Mouse (Mus musculus): ENCODE measurements around the gene Clec16a.

Clec16a gene

DNA sequence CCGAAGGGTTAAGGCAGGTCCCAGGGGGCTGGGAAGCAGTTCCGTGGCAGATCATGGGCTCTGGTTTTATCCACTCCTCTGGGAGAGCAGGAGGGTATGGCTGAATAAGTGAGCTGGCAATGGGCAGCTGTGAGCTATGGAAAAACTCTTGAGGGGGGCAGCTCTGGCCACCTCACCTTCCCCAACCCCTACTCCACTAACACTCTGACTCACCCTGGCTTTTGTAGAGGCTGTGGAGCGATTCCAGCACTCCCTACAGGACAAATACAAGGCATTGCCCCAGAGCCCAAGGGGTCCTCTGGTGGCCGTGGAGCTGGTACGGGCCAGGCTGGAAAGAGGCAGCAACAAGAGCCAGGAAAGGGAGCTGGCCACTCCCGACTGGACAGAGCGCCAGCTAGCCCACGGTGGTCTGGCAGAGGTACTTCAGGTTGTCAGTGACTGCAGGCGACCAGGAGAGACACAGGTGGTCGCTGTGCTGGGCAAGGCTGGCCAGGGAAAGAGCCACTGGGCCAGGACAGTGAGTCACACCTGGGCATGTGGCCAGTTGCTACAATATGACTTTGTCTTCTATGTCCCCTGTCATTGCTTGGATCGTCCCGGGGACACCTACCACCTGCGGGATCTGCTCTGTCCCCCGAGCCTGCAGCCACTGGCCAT is 34.5 kb upstream of the Clec16a start:
- Histone ChIP-seq H3K27me3 (ENCODE audit: insufficient read depth, low read length) (peaks cover 38% of the 10 kb centered on the region), H3K4me3 (replicated peaks; ENCODE audit: low read length) (no peak overlapping the region), H3K9me3 (ENCODE audit: low read length) (peaks cover 19% of the 10 kb centered on the region), H3K36me3 (ENCODE audit: insufficient read depth, low read length) (no peaks in the 10 kb centered on the region), H3K4me1 (replicated peaks; ENCODE audit: low read depth, low read length) (no peaks in the 10 kb centered on the region)
- TF ChIP-seq CTCF (conservative IDR thresholded peaks at IDR 0.05; ENCODE audit: low read length) (no peak), NANOG (IDR thresholded peaks at IDR 0.05; ENCODE audit: borderline replicate concordance, low read length) (no peak), POU5F1 (IDR thresholded peaks at IDR 0.05; ENCODE audit: borderline replicate concordance, low read length) (no peak)

DNA sequence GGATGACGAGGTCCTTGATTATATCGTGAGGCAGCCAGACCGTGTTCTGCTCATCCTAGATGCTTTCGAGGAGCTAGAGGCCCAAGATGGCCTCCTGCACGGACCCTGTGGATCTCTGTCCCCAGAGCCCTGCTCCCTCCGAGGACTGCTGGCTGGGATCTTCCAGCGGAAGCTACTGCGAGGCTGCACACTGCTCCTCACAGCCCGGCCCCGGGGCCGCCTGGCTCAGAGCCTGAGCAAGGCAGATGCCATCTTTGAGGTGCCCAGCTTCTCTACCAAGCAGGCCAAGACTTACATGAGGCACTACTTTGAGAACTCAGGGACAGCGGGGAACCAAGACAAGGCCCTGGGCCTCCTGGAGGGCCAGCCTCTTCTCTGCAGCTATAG is 34.0 kb upstream of the Clec16a start:
- H3K9me3 ChIP-seq (ENCODE audit: low read length) = peaks cover 19% of the 10 kb centered on the region

DNA sequence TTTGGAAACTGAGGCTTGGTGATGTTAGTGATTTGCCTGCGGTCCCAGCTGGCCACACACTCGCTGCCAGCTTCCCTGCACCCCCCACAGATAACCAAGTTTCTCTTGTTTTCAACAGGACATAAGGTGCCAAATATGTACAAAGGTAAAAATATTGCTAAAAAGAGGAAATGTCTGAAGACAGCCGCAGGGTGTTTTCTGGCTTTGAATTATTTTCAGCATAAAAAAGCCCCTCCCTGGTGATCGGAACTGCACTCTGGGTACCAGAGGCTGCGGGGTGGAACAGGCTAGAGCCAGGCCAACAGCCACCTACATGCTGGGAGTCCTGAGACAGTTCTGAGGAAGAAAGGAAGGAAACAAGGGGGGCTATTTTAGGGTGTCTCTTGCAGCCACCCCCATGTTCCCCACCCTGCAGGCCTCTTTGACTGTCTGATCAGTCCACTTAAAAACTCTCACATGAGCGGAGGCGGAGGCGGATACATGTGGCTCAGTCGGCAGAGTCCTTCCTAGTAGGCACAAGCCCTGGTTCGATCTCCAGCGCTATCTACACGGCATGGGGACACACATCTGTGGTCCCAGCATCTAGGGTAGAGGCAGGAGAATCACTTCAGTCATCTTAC is 29.1 kb upstream of the Clec16a start:
- H3K4me1 ChIP-seq (replicated peaks; ENCODE audit: low read depth, low read length) = peaks cover 13% of the 10 kb centered on the region
- TF ChIP-seq POU5F1 (IDR thresholded peaks at IDR 0.05; ENCODE audit: borderline replicate concordance, low read length) (no peak), CTCF (conservative IDR thresholded peaks at IDR 0.05; ENCODE audit: low read length) (no peak), NANOG (IDR thresholded peaks at IDR 0.05; ENCODE audit: borderline replicate concordance, low read length) (no peak)
- peaks cover 5% of the 10 kb centered on the region for H3K9me3 ChIP-seq (ENCODE audit: low read length)
- H3K4me3 ChIP-seq (replicated peaks; ENCODE audit: low read length) = no peak overlapping the region
- peaks cover 13% of the 10 kb centered on the region for H3K27me3 ChIP-seq (ENCODE audit: insufficient read depth, low read length)
- H3K36me3 ChIP-seq (ENCODE audit: insufficient read depth, low read length) = no peaks in the 10 kb centered on the region

More for the DNA sequence above, 34.0 kb upstream of the Clec16a start:
- no peak overlapping the region for H3K4me3 ChIP-seq (replicated peaks; ENCODE audit: low read length)
- H3K27me3 ChIP-seq (ENCODE audit: insufficient read depth, low read length) = peaks cover 33% of the 10 kb centered on the region
- H3K4me1 ChIP-seq (replicated peaks; ENCODE audit: low read depth, low read length) = peaks cover 3% of the 10 kb centered on the region; the same call in 1 of the 2 replicates
- no peak for TF ChIP-seq CTCF (conservative IDR thresholded peaks at IDR 0.05; ENCODE audit: low read length)
- no peak for TF ChIP-seq NANOG (IDR thresholded peaks at IDR 0.05; ENCODE audit: borderline replicate concordance, low read length)
- TF ChIP-seq POU5F1 (IDR thresholded peaks at IDR 0.05; ENCODE audit: borderline replicate concordance, low read length) = no peak
- H3K36me3 ChIP-seq (ENCODE audit: insufficient read depth, low read length) = no peaks in the 10 kb centered on the region

DNA sequence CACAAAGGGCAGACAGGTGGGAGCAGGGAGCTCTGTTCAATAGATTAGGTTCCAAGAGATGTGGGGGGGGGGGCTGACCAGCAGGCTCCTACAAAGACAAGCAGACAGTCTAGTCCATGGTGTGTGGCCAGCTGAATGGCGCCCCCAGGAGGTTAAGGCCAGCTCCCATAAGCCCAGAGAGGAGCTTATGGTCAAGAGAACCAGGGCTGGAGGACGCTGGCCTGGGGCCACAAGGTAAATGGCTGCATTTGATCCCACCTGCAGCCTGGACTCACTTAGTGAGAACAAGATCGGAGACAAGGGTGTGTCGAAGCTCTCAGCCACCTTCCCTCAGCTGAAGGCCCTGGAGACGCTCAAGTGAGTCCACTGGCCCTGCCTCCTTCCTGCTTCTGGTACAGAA is 27.1 kb upstream of the Clec16a start:
- Histone ChIP-seq H3K9me3 (ENCODE audit: low read length) (peaks cover 5% of the 10 kb centered on the region), H3K4me3 (replicated peaks; ENCODE audit: low read length) (no peak overlapping the region), H3K36me3 (ENCODE audit: insufficient read depth, low read length) (no peaks in the 10 kb centered on the region), H3K27me3 (ENCODE audit: insufficient read depth, low read length) (0 out of 2 replicates have a peak, but pooled peaks cover under 1% of the 10 kb centered on the region), H3K4me1 (replicated peaks; ENCODE audit: low read depth, low read length) (peaks cover 13% of the 10 kb centered on the region)
- TF ChIP-seq CTCF (conservative IDR thresholded peaks at IDR 0.05; ENCODE audit: low read length) (no peak), POU5F1 (IDR thresholded peaks at IDR 0.05; ENCODE audit: borderline replicate concordance, low read length) (no peak), NANOG (IDR thresholded peaks at IDR 0.05; ENCODE audit: borderline replicate concordance, low read length) (no peak)

DNA sequence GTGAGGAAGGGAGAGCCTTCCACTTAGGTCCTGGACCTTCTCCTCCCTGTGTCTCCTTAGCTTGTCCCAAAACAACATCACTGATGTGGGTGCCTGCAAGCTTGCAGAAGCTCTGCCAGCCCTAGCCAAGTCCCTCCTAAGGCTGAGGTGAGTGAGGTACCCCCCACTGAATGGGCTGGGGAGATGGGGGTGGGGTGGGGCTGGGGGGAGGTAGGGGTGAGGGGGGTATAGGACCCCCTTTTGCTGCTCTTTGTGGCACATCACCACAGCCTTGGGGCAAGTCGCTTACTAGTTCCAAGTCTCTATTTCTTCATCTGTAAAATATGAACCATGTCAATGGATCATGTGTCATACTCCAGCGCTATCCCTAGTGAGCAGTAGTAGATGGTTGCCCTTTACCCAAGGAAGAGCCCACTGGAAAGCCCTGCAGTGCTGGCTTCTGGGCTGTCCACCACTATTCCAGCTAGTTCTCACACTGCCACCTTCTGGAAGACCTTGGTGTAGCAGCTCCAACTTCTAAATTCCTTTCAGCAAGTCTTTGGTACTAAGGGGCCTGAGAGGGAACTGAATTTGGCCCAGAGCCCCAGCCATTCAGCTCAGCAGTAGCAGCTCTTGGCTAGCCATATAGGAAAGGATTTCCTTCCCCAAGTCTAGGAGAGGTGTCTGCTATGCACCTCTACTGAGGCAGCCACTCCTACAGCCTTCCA is 24.1 kb upstream of the Clec16a start:
- Histone ChIP-seq H3K9me3 (ENCODE audit: low read length) (peaks cover 5% of the 10 kb centered on the region), H3K27me3 (ENCODE audit: insufficient read depth, low read length) (no peaks in the 10 kb centered on the region; the same call in 1 of the 2 replicates), H3K4me1 (replicated peaks; ENCODE audit: low read depth, low read length) (peaks cover 11% of the 10 kb centered on the region), H3K4me3 (replicated peaks; ENCODE audit: low read length) (no peak overlapping the region), H3K36me3 (ENCODE audit: insufficient read depth, low read length) (no peaks in the 10 kb centered on the region)
- TF ChIP-seq POU5F1 (IDR thresholded peaks at IDR 0.05; ENCODE audit: borderline replicate concordance, low read length) (no peak), NANOG (IDR thresholded peaks at IDR 0.05; ENCODE audit: borderline replicate concordance, low read length) (no peak), CTCF (conservative IDR thresholded peaks at IDR 0.05; ENCODE audit: low read length) (peak; percentile 75)

DNA sequence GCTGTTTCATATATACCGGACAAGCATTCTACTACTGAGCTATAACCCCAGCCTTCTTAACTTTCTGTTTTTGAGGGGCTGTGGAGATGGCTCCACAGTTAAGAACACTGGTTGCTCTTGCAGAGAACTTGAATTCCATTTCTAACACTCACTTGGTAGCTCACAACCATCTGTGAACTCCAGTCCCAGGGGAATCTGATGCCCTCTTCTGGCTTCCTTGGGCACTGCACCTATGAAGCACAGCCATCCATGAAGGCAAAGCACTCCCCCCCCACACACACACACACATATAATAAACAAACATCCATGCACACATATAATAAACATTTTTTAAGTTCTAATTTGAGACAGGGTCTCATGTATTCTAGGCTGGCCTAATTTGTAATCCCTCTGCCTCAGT is 22.3 kb upstream of the Clec16a start:
- H3K9me3 ChIP-seq (ENCODE audit: low read length) = 0 out of 2 replicates have a peak, but pooled peaks cover 2% of the 10 kb centered on the region

DNA sequence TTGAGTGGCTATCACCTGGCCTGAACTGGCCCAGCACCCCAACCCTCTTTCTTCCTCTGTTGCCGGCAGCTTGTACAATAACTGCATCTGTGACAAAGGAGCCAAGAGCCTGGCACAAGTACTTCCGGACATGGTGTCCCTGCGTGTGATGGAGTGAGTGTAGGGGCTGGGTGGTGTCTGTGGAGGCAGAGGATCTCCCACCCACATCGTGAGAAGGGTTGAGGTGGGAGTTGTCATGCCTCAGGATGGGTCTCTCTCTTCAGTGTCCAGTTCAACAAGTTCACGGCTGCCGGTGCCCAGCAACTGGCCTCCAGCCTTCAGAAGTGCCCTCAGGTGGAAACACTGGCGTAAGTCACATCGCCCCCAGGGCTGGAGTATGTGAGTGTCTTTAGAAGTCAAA is 21.5 kb upstream of the Clec16a start:
- Histone ChIP-seq H3K27me3 (ENCODE audit: insufficient read depth, low read length) (no peaks in the 10 kb centered on the region; the same call in 1 of the 2 replicates), H3K4me1 (replicated peaks; ENCODE audit: low read depth, low read length) (no peaks in the 10 kb centered on the region), H3K36me3 (ENCODE audit: insufficient read depth, low read length) (no peaks in the 10 kb centered on the region), H3K4me3 (replicated peaks; ENCODE audit: low read length) (no peak overlapping the region), H3K9me3 (ENCODE audit: low read length) (no peaks in the 10 kb centered on the region)
- TF ChIP-seq POU5F1 (IDR thresholded peaks at IDR 0.05; ENCODE audit: borderline replicate concordance, low read length) (no peak), NANOG (IDR thresholded peaks at IDR 0.05; ENCODE audit: borderline replicate concordance, low read length) (no peak), CTCF (conservative IDR thresholded peaks at IDR 0.05; ENCODE audit: low read length) (no peak)

More for the DNA sequence above, 22.3 kb upstream of the Clec16a start:
- Histone ChIP-seq H3K36me3 (ENCODE audit: insufficient read depth, low read length) (no peaks in the 10 kb centered on the region), H3K27me3 (ENCODE audit: insufficient read depth, low read length) (no peaks in the 10 kb centered on the region; the same call in 1 of the 2 replicates), H3K4me1 (replicated peaks; ENCODE audit: low read depth, low read length) (no peaks in the 10 kb centered on the region), H3K4me3 (replicated peaks; ENCODE audit: low read length) (no peak overlapping the region)
- TF ChIP-seq NANOG (IDR thresholded peaks at IDR 0.05; ENCODE audit: borderline replicate concordance, low read length) = no peak
- peak; percentile 78 for TF ChIP-seq CTCF (conservative IDR thresholded peaks at IDR 0.05; ENCODE audit: low read length)

DNA sequence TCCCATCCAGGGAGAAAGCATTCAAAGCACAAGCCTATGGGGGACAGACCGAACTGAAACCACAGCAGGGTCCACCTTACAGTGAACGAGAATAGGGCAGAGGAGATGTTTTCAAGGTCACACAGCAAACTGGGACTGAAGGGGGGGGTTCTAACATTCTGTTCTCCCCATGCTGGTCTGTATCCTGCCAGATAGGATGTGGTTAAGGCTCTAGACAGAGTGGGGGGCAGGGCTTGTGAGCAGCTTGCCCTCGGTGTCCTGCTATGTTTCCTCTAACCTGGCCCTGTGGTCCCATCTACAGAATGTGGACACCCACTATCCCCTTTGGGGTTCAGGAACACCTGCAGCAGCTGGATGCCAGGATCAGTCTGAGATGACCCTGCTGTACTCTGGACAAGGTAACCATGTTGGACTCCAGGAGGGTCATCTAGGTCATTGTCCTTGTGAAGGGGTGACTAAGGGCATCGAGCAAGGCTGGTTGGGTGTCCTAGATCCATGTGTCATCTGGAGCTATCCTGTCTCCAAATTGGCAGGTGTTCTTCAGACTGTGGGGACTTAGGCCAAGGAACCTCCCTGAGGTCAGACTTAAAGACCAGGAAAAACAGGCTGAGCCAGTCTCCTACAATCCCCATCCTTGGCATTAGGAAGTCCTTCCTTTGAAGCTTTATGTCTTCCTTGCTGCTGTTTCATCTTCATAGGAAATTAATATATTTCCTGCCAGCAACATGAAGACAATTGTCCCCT is 20.1 kb upstream of the Clec16a start:
- TF ChIP-seq CTCF (conservative IDR thresholded peaks at IDR 0.05; ENCODE audit: low read length) (no peak), NANOG (IDR thresholded peaks at IDR 0.05; ENCODE audit: borderline replicate concordance, low read length) (no peak), POU5F1 (IDR thresholded peaks at IDR 0.05; ENCODE audit: borderline replicate concordance, low read length) (no peak)
- Histone ChIP-seq H3K9me3 (ENCODE audit: low read length) (no peaks in the 10 kb centered on the region), H3K27me3 (ENCODE audit: insufficient read depth, low read length) (no peaks in the 10 kb centered on the region; the same call in 1 of the 2 replicates), H3K4me1 (replicated peaks; ENCODE audit: low read depth, low read length) (peaks cover 6% of the 10 kb centered on the region; the same call in 1 of the 2 replicates), H3K4me3 (replicated peaks; ENCODE audit: low read length) (no peak overlapping the region), H3K36me3 (ENCODE audit: insufficient read depth, low read length) (no peaks in the 10 kb centered on the region)

Data from E14TG2a.4 (cell line).